Mouse (Mus musculus) bone marrow macrophage, adult 2 months (primary cell): ENCODE results near the gene Txndc17.

Experiments
- CTCF ChIP-seq: IDR thresholded peaks from 2 replicates; pipeline ENCODE4 v1.5.1; 2012; ENCODE audit warnings: low read depth, mild to moderate bottlenecking, low read length, moderate library complexity
- POLR2A ChIP-seq: IDR thresholded peaks from 2 replicates; pipeline ENCODE4 v1.6.1; 2012; ENCODE audit warnings: mild to moderate bottlenecking, low read depth, low read length, borderline replicate concordance

DNA sequence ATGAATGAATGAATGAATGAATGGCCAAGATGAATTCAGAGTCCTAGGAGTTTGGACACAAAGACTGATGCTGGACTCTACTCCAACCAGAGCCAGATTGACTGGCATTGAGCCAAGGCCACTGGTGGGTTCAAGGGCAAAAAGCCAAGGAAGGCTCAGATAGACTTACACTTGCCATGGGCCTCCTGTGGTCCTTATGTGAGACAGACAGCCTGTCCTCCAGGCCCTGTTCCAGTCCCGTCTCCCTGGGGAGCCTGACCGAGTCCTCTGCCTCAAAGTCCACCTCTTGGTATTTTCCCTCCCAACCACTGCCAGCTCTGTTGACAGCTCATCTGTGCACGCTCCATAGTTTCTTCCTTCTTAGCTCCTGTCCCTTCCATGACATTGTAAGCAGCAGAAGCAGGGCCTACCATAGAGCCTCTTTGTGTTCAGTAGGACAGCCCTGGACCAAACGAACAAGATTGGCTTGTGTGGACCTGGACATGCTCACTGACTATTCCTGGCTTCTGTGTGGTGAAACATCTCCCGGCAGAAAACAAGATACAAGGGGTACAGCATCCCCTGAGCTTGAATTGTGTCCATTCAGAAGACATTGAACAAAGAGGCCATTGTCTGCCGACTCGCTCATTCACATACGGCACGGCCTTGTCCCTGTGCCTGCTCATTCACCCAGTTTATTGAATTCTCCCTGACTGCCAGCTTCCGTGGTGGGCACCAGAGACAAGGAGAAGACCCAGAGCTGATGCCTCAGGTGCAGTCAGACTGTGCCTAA is 18.9 kb downstream of the Txndc17 start:
- TF ChIP-seq POLR2A = no peak
- no peak for TF ChIP-seq CTCF
